Comparison of ENCODE assay signal across 8 mouse cellular contexts in genomic region chr17:26951952-26952877, GRCm38 (mm10). TPM values are rescaled to one million over a fixed set of nuclear protein-coding genes. Genes with fewer than 3 reads are reported as not detected.
DNase-seq lines count a peak whose midpoint lies in the region; ATAC-seq and TF ChIP-seq lines count a peak whose summit lies in the region.

No protein-coding gene starts in this region.

- H3K36me3 ChIP-seq in liver, embryonic 11.5 days (ENCODE audit: control insufficient read depth, insufficient read depth, low read length): peaks cover 2% of the 10 kb centered on the region; the same call in 1 of the 2 replicates
- peaks cover 23% of the 10 kb centered on the region for H3K36me3 ChIP-seq in intestine, embryonic 14.5 days (ENCODE audit: control insufficient read depth, insufficient read depth, low read length)
- H3K36me3 ChIP-seq in neural tube, embryonic 13.5 days: peaks cover 28% of the 10 kb centered on the region

- peak overlapping the region; percentile 67 for H3K4me2 ChIP-seq in liver, embryonic 11.5 days
- peak overlapping the region; percentile 61 for H3K4me2 ChIP-seq in intestine, embryonic 14.5 days (ENCODE audit: low read length)
- H3K4me2 ChIP-seq in neural tube, embryonic 13.5 days: peak overlapping the region; percentile 90

- H3K9ac ChIP-seq in liver, embryonic 11.5 days (ENCODE audit: low read depth, low read length): peak overlapping the region; percentile 52
- H3K9ac ChIP-seq in intestine, embryonic 14.5 days (ENCODE audit: low read length): peak overlapping the region; percentile 32
- H3K9ac ChIP-seq in neural tube, embryonic 13.5 days: peak overlapping the region; percentile 94

- TF ChIP-seq CTCF in embryonic fibroblast, embryonic 13.5 days (IDR thresholded peaks at IDR 0.05; ENCODE audit: borderline replicate concordance, insufficient read depth, low read length): no peak

- no peak overlapping the region for H3K27ac ChIP-seq in liver, embryonic 11.5 days (ENCODE audit: low read depth, low read length)
- H3K27ac ChIP-seq in embryonic fibroblast, embryonic 13.5 days (ENCODE audit: insufficient read depth, low read length): peak overlapping the region; percentile 27; the same call in 1 of the 2 replicates
- no peak overlapping the region; the same call in 1 of the 2 replicates for H3K27ac ChIP-seq in intestine, embryonic 14.5 days (ENCODE audit: low read depth)
- peak overlapping the region; percentile 75 for H3K27ac ChIP-seq in neural tube, embryonic 13.5 days (replicated peaks)

- WGBS in liver, embryonic 11.5 days: 5% methylated on average over 22 of the region's 23 CpGs
- WGBS in intestine, embryonic 14.5 days: 14% methylated on average over 23 of the region's 23 CpGs
- WGBS in neural tube, embryonic 13.5 days: 4% methylated on average over 23 of the region's 23 CpGs

- peaks cover 68% of the 10 kb centered on the region for H3K4me1 ChIP-seq in liver, embryonic 11.5 days (replicated peaks; ENCODE audit: control insufficient read depth, insufficient read depth, low read length)
- H3K4me1 ChIP-seq in embryonic fibroblast, embryonic 13.5 days (ENCODE audit: control insufficient read depth, insufficient read depth, low read length): peaks cover 29% of the 10 kb centered on the region
- H3K4me1 ChIP-seq in intestine, embryonic 14.5 days (replicated peaks; ENCODE audit: control insufficient read depth, insufficient read depth, low read length): peaks cover 51% of the 10 kb centered on the region
- H3K4me1 ChIP-seq in neural tube, embryonic 13.5 days (replicated peaks): peaks cover 68% of the 10 kb centered on the region

- H3K4me3 ChIP-seq in liver, embryonic 11.5 days (ENCODE audit: low read depth, low read length): peak overlapping the region; percentile 43
- H3K4me3 ChIP-seq in embryonic fibroblast, embryonic 13.5 days (ENCODE audit: insufficient read depth, low read length): peak overlapping the region; percentile 27
- peak overlapping the region; percentile 29 for H3K4me3 ChIP-seq in intestine, embryonic 14.5 days (ENCODE audit: low read depth, low read length)
- H3K4me3 ChIP-seq in neural tube, embryonic 13.5 days: peak overlapping the region; percentile 43

- no peak for ATAC-seq in liver, embryonic 11.5 days (replicated peaks; ENCODE audit: low FRiP score)
- no peak for ATAC-seq in intestine, embryonic 14.5 days (replicated peaks; ENCODE audit: low FRiP score, low TSS enrichment, low read depth)
- peak; percentile 41 for ATAC-seq in neural tube, embryonic 13.5 days (ENCODE audit: low read depth)

- 0 out of 2 replicates have a peak, but pooled peaks cover 3% of the 10 kb centered on the region for H3K27me3 ChIP-seq in liver, embryonic 11.5 days (replicated peaks; ENCODE audit: control insufficient read depth, insufficient read depth, low read length)
- H3K27me3 ChIP-seq in intestine, embryonic 14.5 days (replicated peaks; ENCODE audit: control insufficient read depth, insufficient read depth, low read length): no peaks in the 10 kb centered on the region
- H3K27me3 ChIP-seq in neural tube, embryonic 13.5 days: no peaks in the 10 kb centered on the region

- TF ChIP-seq POLR2A in embryonic fibroblast, embryonic 13.5 days (IDR thresholded peaks at IDR 0.05; ENCODE audit: low read depth, low read length): 0 out of 2 replicates have a peak, but pooled peaks have one; percentile 12

- DNase-seq in liver, embryonic 11.5 days (ENCODE audit: low spot score): no peak
- no peak for DNase-seq in liver
- no peak for DNase-seq in intestine, embryonic 14.5 days (ENCODE audit: low spot score)
- DNase-seq in Muller cell, postnatal 12 days (ENCODE audit: inconsistent ontology term): no peak
- no peak for DNase-seq in gastrocnemius, postnatal 10 days
- no peak for DNase-seq in layer of hippocampus, adult 11-12 months (ENCODE audit: low spot score)

- H3K9me3 ChIP-seq in liver, embryonic 11.5 days (ENCODE audit: control insufficient read depth, low read length): no peaks in the 10 kb centered on the region
- no peaks in the 10 kb centered on the region for H3K9me3 ChIP-seq in intestine, embryonic 14.5 days (ENCODE audit: control insufficient read depth, low read length)
- H3K9me3 ChIP-seq in neural tube, embryonic 13.5 days: no peaks in the 10 kb centered on the region

RNA-seq across cellular contexts. Expression of gene Syngap1, which starts 11.2 kb away (rescaled TPM):
- 1.4 and 1.6 TPM in 2 replicates for polyA plus RNA-seq in liver, embryonic 11.5 days (2014; fragmentation: Nextera tagmentation; extraction: Ambion mirVana)
- polyA plus RNA-seq in embryonic fibroblast, embryonic 13.5 days (2011; ENCODE audit: insufficient read length, low read depth, missing spikeins): 52.2 and 58.4 TPM in 2 replicates
- polyA plus RNA-seq in intestine, embryonic 14.5 days (2014; fragmentation: Nextera tagmentation; extraction: Ambion mirVana): 2.2 and 2.4 TPM in 2 replicates
- 4.1 and 4.9 TPM in 2 replicates for polyA plus RNA-seq in neural tube, embryonic 13.5 days (2015; fragmentation: Nextera tagmentation; extraction: Ambion mirVana)
- total RNA-seq in gastrocnemius, postnatal 10 days (2021): 10 to 100 TPM in 1 of 2 experiments, 1 to 10 TPM in 1; 8.2 to 11.8 TPM

RNA-seq across cellular contexts. Expression of gene Cuta, which starts 12.8 kb away (rescaled TPM):
- 159 and 171 TPM in 2 replicates for polyA plus RNA-seq in liver, embryonic 11.5 days (2014; fragmentation: Nextera tagmentation; extraction: Ambion mirVana)
- polyA plus RNA-seq in embryonic fibroblast, embryonic 13.5 days (2011; ENCODE audit: insufficient read length, low read depth, missing spikeins): 80.0 and 90.5 TPM in 2 replicates
- polyA plus RNA-seq in intestine, embryonic 14.5 days (2014; fragmentation: Nextera tagmentation; extraction: Ambion mirVana): 195 and 197 TPM in 2 replicates
- polyA plus RNA-seq in neural tube, embryonic 13.5 days (2015; fragmentation: Nextera tagmentation; extraction: Ambion mirVana): 141 and 147 TPM in 2 replicates
- total RNA-seq in gastrocnemius, postnatal 10 days (2021): 10 to 100 TPM; 87.9 to 91.1 TPM

RNA-seq across cellular contexts. Expression of gene Phf1, which starts 19.4 kb away (rescaled TPM):
- 3.2 and 3.4 TPM in 2 replicates for polyA plus RNA-seq in liver, embryonic 11.5 days (2014; fragmentation: Nextera tagmentation; extraction: Ambion mirVana)
- polyA plus RNA-seq in embryonic fibroblast, embryonic 13.5 days (2011; ENCODE audit: insufficient read length, low read depth, missing spikeins): 10.9 and 12.0 TPM in 2 replicates
- polyA plus RNA-seq in intestine, embryonic 14.5 days (2014; fragmentation: Nextera tagmentation; extraction: Ambion mirVana): 6.0 and 6.4 TPM in 2 replicates
- polyA plus RNA-seq in neural tube, embryonic 13.5 days (2015; fragmentation: Nextera tagmentation; extraction: Ambion mirVana): 17.3 and 19.1 TPM in 2 replicates
- total RNA-seq in gastrocnemius, postnatal 10 days (2021): 1 to 10 TPM; 5.1 to 8.1 TPM

RNA-seq across cellular contexts. Expression of gene Zbtb9, which starts 20.8 kb away (rescaled TPM):
- 9.7 and 9.9 TPM in 2 replicates for polyA plus RNA-seq in liver, embryonic 11.5 days (2014; fragmentation: Nextera tagmentation; extraction: Ambion mirVana)
- polyA plus RNA-seq in embryonic fibroblast, embryonic 13.5 days (2011; ENCODE audit: insufficient read length, low read depth, missing spikeins): 7.3 and 8.6 TPM in 2 replicates
- 9.8 and 12.8 TPM in 2 replicates for polyA plus RNA-seq in intestine, embryonic 14.5 days (2014; fragmentation: Nextera tagmentation; extraction: Ambion mirVana)
- 17.8 and 19.8 TPM in 2 replicates for polyA plus RNA-seq in neural tube, embryonic 13.5 days (2015; fragmentation: Nextera tagmentation; extraction: Ambion mirVana)
- total RNA-seq in gastrocnemius, postnatal 10 days (2021): 1 to 10 TPM; 2.7 to 3.9 TPM

RNA-seq across cellular contexts. Expression of gene Kifc5b, which starts 35.3 kb away (rescaled TPM):
- polyA plus RNA-seq in liver, embryonic 11.5 days (2014; fragmentation: Nextera tagmentation; extraction: Ambion mirVana): 8.6 and 8.7 TPM in 2 replicates
- 6.6 and 7.2 TPM in 2 replicates for polyA plus RNA-seq in embryonic fibroblast, embryonic 13.5 days (2011; ENCODE audit: insufficient read length, low read depth, missing spikeins)
- 5.2 and 8.1 TPM in 2 replicates for polyA plus RNA-seq in intestine, embryonic 14.5 days (2014; fragmentation: Nextera tagmentation; extraction: Ambion mirVana)
- polyA plus RNA-seq in neural tube, embryonic 13.5 days (2015; fragmentation: Nextera tagmentation; extraction: Ambion mirVana): 2.5 and 3.2 TPM in 2 replicates
- 1 to 10 TPM; 2.5 to 4.1 TPM for total RNA-seq in gastrocnemius, postnatal 10 days (2021)

Comparison
In these comparisons a context has a peak if more than half of its experiments do, and no peak if none do; other contexts are left out.
1. H3K27ac ChIP-seq: peak in embryonic fibroblast, embryonic 13.5 days (single experiment) and neural tube, embryonic 13.5 days (single experiment); none in liver, embryonic 11.5 days (single experiment) and intestine, embryonic 14.5 days (single experiment).
2. H3K9ac ChIP-seq: peak in every context shown above with its lines; median percentile 94 in neural tube, embryonic 13.5 days; 52 in liver, embryonic 11.5 days; 32 in intestine, embryonic 14.5 days.
3. Peak in every context shown above with its lines, with median percentiles within 50 percentile points of each other: H3K4me2 ChIP-seq and H3K4me3 ChIP-seq.